Mouse (Mus musculus) monocyte, adult 5-6 weeks (primary cell): ENCODE data around the gene Fkbp6. TPM values are rescaled to one million over a fixed set of nuclear protein-coding genes. Genes with fewer than 3 reads are reported as not detected.

ENCODE experiments used
- ATAC-seq: fragments of 153-309, 156-312 bp; replicated peaks from 2 replicates; pipeline ENCODE4 v1.8.0; 2017; ENCODE audit warnings: mild to moderate bottlenecking; ENCODE audit not compliant: low TSS enrichment, insufficient number of reproducible peaks, severe bottlenecking, poor library complexity, low FRiP score
- total RNA-seq: library from RNA; stranded (forward); fragments of 200-1000, 200-491, 200-594 nt; gene quantifications from 3 replicates; pipeline ENCODE4 v1.2.3, GENCODE M21; 2017

Fkbp6 gene
- total RNA-seq, 1 experiment from 2014 or later, result not detected

GRCm38 (mm10) chr5:135291193-135291592 is 58.7 kb downstream of the Fkbp6 start:
- ATAC-seq, result no peak

GRCm38 (mm10) chr5:135290703-135291102 is 59.1 kb downstream of the Fkbp6 start:
- ATAC-seq, result no peak

GRCm38 (mm10) chr5:135286926-135287325 is 62.9 kb downstream of the Fkbp6 start:
- ATAC-seq, result no peak

GRCm38 (mm10) chr5:135286185-135286584 is 63.7 kb downstream of the Fkbp6 start:
- no peak for ATAC-seq

GRCm38 (mm10) chr5:135285211-135285610 is 64.6 kb downstream of the Fkbp6 start:
- ATAC-seq, result no peak

- no peak for ATAC-seq
Measured at GRCm38 (mm10) chr5:135280226-135280625, 69.6 kb downstream of the Fkbp6 start.

GRCm38 (mm10) chr5:135276597-135276996 is 73.2 kb downstream of the Fkbp6 start:
- no peak for ATAC-seq

GRCm38 (mm10) chr5:135274663-135275396 is 75.0 kb downstream of the Fkbp6 start:
- no peak for ATAC-seq

GRCm38 (mm10) chr5:135271563-135272165 is 78.2 kb downstream of the Fkbp6 start:
- no peak for ATAC-seq

- no peak for ATAC-seq
Measured at GRCm38 (mm10) chr5:135270361-135270760, 79.5 kb downstream of the Fkbp6 start.

GRCm38 (mm10) chr5:135269451-135269850 is 80.4 kb downstream of the Fkbp6 start:
- ATAC-seq, result no peak

GRCm38 (mm10) chr5:135264548-135264947 is 85.3 kb downstream of the Fkbp6 start:
- no peak for ATAC-seq

GRCm38 (mm10) chr5:135263866-135264503 is 85.9 kb downstream of the Fkbp6 start:
- ATAC-seq, result no peak

- no peak for ATAC-seq
Measured at GRCm38 (mm10) chr5:135258280-135259150, 91.3 kb downstream of the Fkbp6 start.

GRCm38 (mm10) chr5:135257559-135257958 is 92.3 kb downstream of the Fkbp6 start:
- ATAC-seq, result no peak

GRCm38 (mm10) chr5:135256166-135256565 is 93.7 kb downstream of the Fkbp6 start:
- ATAC-seq, result no peak

- no peak for ATAC-seq
Measured at GRCm38 (mm10) chr5:135253741-135254401, 96.0 kb downstream of the Fkbp6 start.

GRCm38 (mm10) chr5:135251079-135251454 is 98.8 kb downstream of the Fkbp6 start, which contains the start of gene Fzd9:
Gene Fzd9, minus strand, starts transcription at chr5:135251230.
- ATAC-seq, result peak; percentile 55; the same call in 1 of the 2 replicates
